Mouse (Mus musculus): Measurements from ENCODE around the gene Tlr11. TPM values are rescaled to one million over a fixed set of nuclear protein-coding genes. Genes with fewer than 3 reads are reported as not detected.

Gene Tlr11
- total RNA-seq (2022), result under 1 TPM; 0.07 to 0.54 (median 0.32) TPM

DNA sequence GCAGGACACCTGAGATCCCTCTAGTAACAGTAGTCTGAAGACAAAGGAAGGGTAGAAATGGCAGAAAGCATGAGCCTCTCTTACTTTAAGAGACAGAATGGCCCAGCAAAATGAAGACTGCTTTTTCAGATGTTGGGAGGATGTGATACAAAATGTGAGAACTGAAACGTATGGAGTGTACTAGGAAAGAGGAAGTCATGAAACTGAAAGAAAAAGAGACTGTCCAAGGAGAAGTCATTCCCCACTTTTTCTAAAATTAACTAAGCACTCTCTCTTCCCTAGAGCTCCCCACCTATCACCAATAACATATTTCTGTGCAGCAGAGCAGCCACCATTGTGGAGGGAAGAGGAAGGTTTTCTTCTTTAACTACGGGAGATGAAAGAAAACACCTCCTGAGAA, at the start of gene Tlr11:
TSS of gene Tlr11 (plus strand) at position 322 of the 400 bp plus-strand sequence.
- DNase-seq, result no peak

DNA sequence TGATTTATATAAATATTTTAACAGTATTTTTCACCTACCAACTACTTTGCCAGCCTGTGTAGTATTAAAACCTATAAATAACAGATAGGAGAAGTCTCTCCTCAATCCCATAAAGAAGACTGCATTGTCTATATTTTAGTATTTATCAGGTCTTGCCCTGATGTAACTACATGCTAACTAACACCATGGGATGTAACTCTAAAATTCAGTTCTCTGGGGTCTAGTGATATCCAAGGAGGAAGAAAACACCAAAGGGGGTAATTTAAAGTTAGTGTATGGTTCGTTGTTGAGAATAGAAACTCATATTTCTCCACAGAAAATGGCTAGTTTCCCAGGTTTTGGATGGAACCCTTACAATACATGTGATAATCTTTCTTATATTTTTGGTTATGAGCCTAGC, 31.1 kb upstream of the Tlr11 start, which contains the start of gene Olfr734:
TSS of gene Olfr734 (minus strand) at position 101 of the 400 bp plus-strand sequence.
- no peak for DNase-seq

DNA sequence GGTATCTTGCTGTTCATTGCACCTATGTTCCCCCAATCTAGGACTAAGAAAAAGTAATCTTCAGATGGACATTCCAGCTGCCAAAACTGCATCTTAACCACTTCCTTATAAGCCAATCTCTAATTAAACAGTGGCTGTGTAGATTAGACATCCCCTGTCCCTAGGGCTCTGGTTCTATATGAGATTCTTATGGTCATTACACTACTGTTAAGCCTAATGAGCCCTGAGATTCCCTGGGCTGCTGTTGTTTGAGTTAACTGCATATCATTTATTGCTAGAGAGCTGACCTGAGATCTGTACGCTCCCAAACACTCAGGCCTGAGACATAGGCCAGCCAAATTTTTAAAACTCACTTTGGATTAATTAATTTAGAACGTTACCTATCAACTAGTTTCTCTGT, 8.9 kb upstream of the Tlr11 start, which contains the start of gene Olfr735:
TSS of gene Olfr735 (minus strand) at position 77 of the 400 bp plus-strand sequence.
- no peak for DNase-seq

DNA sequence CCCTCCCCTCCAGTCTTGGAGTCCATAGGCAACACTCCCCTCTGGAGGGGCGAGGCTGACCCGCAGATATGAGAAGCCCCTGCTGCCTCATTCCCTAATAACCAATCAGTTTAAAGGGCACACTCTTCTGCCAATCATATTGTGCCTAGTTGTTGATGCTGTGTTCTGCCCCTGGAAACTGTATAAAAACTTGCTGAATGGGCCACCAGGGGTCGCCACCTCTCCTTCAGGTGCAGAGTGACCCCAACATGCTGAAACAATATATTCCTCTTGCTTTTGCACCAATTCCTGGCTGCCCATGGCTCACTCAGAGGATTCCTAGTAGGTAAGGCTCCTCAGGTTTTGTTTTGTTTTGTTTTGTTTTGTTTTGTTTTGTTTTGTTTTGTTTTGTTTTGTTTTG, 5.3 kb upstream of the Tlr11 start:
- no peak for DNase-seq

DNA sequence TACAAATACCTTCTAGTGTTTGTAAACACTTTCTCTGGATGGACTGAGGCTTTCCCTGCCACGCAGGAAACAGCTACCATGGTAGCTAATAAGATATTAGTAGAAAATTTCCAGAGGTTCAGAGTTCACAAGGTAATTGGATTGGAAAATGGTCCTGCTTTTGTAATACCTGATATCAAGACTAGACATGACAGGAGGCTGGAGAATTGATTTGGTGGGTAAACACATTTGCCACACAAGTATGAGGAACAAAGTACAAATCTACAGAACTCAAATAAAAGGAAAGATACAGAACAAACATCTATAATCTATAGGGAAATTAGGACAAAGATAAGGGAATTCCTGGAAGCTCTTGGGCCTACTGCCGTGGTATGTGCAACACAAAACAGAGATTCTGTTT, 989 bp upstream of the Tlr11 start:
- no peak for DNase-seq

DNA sequence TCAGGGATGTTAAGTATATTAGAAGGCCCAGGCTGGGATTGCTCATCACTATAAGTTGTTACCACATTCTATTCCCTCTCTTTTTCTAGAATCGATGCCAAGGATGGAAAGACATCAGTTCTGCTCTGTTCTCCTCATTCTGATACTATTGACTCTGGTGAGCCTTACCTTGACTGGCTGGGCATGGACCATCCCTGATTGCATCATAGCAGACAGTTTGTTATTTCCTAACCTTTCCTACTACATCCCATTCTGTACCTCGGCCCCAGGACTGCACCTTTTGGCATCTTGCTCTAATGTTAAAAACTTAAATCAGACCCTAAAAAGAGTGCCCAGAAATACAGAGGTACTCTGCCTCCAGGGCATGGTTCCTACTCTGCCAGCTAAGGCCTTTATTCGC, 2.8 kb downstream of the Tlr11 start:
- no peak for DNase-seq

DNA sequence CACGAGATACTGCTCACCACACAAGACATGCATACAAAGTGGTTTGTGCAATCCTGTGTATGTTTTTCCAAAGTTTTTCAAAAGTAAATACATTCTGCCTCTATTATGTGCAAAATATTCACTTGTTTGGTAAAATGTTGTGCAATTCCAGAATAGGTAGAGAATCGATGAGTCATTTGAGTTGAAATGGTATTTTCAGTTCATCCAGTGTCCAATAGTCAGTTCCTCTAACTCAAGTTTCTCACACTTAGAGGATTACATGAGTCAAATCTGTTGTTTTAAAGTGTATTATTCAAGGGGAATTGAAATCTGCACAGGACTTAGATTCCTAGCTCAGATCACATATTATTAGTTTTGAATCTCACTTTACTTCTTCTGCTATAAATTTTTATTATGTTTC, 5.8 kb downstream of the Tlr11 start:
- no peak for DNase-seq

DNA sequence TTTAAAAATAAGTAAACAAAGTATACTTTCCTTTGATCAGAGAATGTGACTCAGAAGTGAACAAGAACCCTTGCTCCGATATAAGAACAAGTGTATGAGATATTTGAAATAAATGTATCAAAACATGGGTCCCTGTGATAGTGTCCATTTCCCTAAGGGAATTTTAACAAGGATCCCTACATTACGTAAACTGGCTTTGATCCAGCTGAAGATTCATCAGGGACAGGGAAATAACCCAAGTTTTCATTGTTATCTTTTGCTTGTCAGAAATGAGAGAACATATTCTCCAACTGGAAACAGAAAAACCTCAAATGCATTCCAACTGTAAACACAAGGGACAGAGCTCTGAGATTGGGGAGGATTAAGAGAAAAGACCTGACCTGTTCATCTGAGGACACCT, 23.1 kb downstream of the Tlr11 start, which contains the start of gene Olfr736:
TSS of gene Olfr736 (plus strand) at position 301 of the 400 bp plus-strand sequence.
- no peak for DNase-seq

DNA sequence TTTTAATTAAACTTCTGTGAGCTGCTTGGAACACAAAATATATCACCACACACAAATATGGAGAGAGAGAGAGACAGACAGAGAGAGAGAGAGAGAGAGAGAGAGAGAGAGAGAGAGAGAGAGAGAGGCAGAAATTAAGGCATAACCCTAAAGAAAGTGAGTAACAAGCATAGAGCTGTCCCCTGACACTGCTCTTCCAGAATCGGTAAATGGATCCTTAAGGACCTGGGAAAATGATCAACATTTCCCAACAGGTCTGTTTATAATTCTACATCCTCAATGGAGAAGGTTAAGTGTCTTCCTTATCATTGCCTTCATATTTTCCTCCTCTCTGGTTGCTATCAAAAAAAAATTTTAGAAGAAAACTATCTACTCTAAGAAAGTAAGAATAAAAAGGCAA, 49.6 kb downstream of the Tlr11 start, which contains the start of gene Olfr738:
TSS of gene Olfr738 (plus strand) at position 301 of the 400 bp plus-strand sequence.
- DNase-seq, result no peak

Other genes starting within 250 kb of the Tlr11 start
- not detected for gene Olfr727, start 234.7 kb upstream of the Tlr11 start, total RNA-seq (2022)
- gene Olfr728, start 215.2 kb upstream of the Tlr11 start, total RNA-seq (2022), result not detected
- gene Olfr729, start 205.0 kb upstream of the Tlr11 start, total RNA-seq (2022), result not detected
- not detected for gene Olfr730, start 169.7 kb upstream of the Tlr11 start, total RNA-seq (2022)
- gene Olfr731, start 116.0 kb upstream of the Tlr11 start, total RNA-seq (2022), result under 1 TPM in 1 of 4 experiments, not detected in 3; 0.06 TPM
- not detected for gene Olfr732, start 73.7 kb upstream of the Tlr11 start, total RNA-seq (2022)
- gene Olfr733, start 56.4 kb upstream of the Tlr11 start, total RNA-seq (2022), result not detected
- not detected for gene Olfr734, start 31.2 kb upstream of the Tlr11 start, total RNA-seq (2022)
- under 1 TPM in 2 of 4 experiments, not detected in 2; 0.06 to 0.11 TPM for gene Olfr735, start 9.0 kb upstream of the Tlr11 start, total RNA-seq (2022)
- not detected for gene Olfr736, start 23.2 kb downstream of the Tlr11 start, total RNA-seq (2022)
- not detected for gene Olfr738, start 49.7 kb downstream of the Tlr11 start, total RNA-seq (2022)
- not detected for gene Olfr739, start 60.7 kb downstream of the Tlr11 start, total RNA-seq (2022)
- gene Olfr740, start 87.6 kb downstream of the Tlr11 start, total RNA-seq (2022), result not detected
- not detected for gene Olfr741, start 114.8 kb downstream of the Tlr11 start, total RNA-seq (2022)
- gene Olfr742, start 145.7 kb downstream of the Tlr11 start, total RNA-seq (2022), result not detected
- gene Olfr743, start 163.9 kb downstream of the Tlr11 start, total RNA-seq (2022), result not detected